Mouse (Mus musculus): ENCODE results near the gene Dnah17.

- TF ChIP-seq ZNF384 (IDR thresholded peaks at IDR 0.05; ENCODE audit: low read depth, low read length) (no peak), MAFK (IDR thresholded peaks at IDR 0.05; ENCODE audit: insufficient read depth, low read depth, low read length) (no peak), HCFC1 (IDR thresholded peaks at IDR 0.05; ENCODE audit: borderline replicate concordance, insufficient read depth, low read length) (no peak)
Measured at GRCm38 (mm10) chr11:118164566-118164965, 34.1 kb upstream of the Dnah17 start.

Measured in ES-E14 (cell line).